Mouse (Mus musculus): Measurements from ENCODE around the gene Zfp729a. TPM values are rescaled to one million over a fixed set of nuclear protein-coding genes. Genes with fewer than 3 reads are reported as not detected.

The Zfp729a gene
- polyA plus RNA-seq, 1 experiment from 2014 or later, result 2.8 TPM

Other genes starting within 250 kb of the Zfp729a start
- gene Zfp429, start 238.0 kb downstream of the Zfp729a start, polyA plus RNA-seq (2015; fragmentation: Nextera tagmentation; extraction: Ambion mirVana), result 6.1 and 7.2 TPM in 2 replicates
- gene Zfp459, start 216.4 kb downstream of the Zfp729a start, polyA plus RNA-seq (2015; fragmentation: Nextera tagmentation; extraction: Ambion mirVana), result 1.2 and 1.6 TPM in 2 replicates
- 10.1 and 10.7 TPM in 2 replicates for gene Zfp874a, start 186.2 kb downstream of the Zfp729a start, polyA plus RNA-seq (2015; fragmentation: Nextera tagmentation; extraction: Ambion mirVana)
- 2.7 and 3.2 TPM in 2 replicates for gene Zfp874b, start 153.5 kb downstream of the Zfp729a start, polyA plus RNA-seq (2015; fragmentation: Nextera tagmentation; extraction: Ambion mirVana)
- 14.4 and 15.6 TPM in 2 replicates for gene Zfp58, start 137.2 kb downstream of the Zfp729a start, polyA plus RNA-seq (2015; fragmentation: Nextera tagmentation; extraction: Ambion mirVana)
- gene Gm26965, start 111.6 kb downstream of the Zfp729a start, polyA plus RNA-seq (2015; fragmentation: Nextera tagmentation; extraction: Ambion mirVana), result not detected in 2 replicates
- gene Zfp87, start 111.6 kb downstream of the Zfp729a start, polyA plus RNA-seq (2015; fragmentation: Nextera tagmentation; extraction: Ambion mirVana), result 24.6 TPM in 2 replicates
- gene Zfp748, start 84.0 kb downstream of the Zfp729a start, polyA plus RNA-seq (2015; fragmentation: Nextera tagmentation; extraction: Ambion mirVana), result 10.5 and 11.8 TPM in 2 replicates
- gene Zfp729b, start 28.1 kb downstream of the Zfp729a start, polyA plus RNA-seq (2015; fragmentation: Nextera tagmentation; extraction: Ambion mirVana), result 4.0 and 4.1 TPM in 2 replicates
- gene Gm49345, start within 50 bp of the Zfp729a start, polyA plus RNA-seq (2015; fragmentation: Nextera tagmentation; extraction: Ambion mirVana), result not detected in 2 replicates
- 12.5 and 12.8 TPM in 2 replicates for gene Zfp738, start 49.3 kb upstream of the Zfp729a start, polyA plus RNA-seq (2015; fragmentation: Nextera tagmentation; extraction: Ambion mirVana)
- gene Zfp65, start 91.4 kb upstream of the Zfp729a start, polyA plus RNA-seq (2015; fragmentation: Nextera tagmentation; extraction: Ambion mirVana), result 6.1 and 7.0 TPM in 2 replicates
- 4.4 and 4.9 TPM in 2 replicates for gene Zfp85, start 117.4 kb upstream of the Zfp729a start, polyA plus RNA-seq (2015; fragmentation: Nextera tagmentation; extraction: Ambion mirVana)
- gene Zfp493, start 141.9 kb upstream of the Zfp729a start, polyA plus RNA-seq (2015; fragmentation: Nextera tagmentation; extraction: Ambion mirVana), result 1.8 and 3.0 TPM in 2 replicates
- 7.2 and 8.3 TPM in 2 replicates for gene Zfp273, start 175.9 kb upstream of the Zfp729a start, polyA plus RNA-seq (2015; fragmentation: Nextera tagmentation; extraction: Ambion mirVana)
- gene Gm10037, start 193.3 kb upstream of the Zfp729a start, polyA plus RNA-seq (2015; fragmentation: Nextera tagmentation; extraction: Ambion mirVana), result 3.3 and 4.7 TPM in 2 replicates
- gene BC048507, start 225.5 kb upstream of the Zfp729a start, polyA plus RNA-seq (2015; fragmentation: Nextera tagmentation; extraction: Ambion mirVana), result not detected in 2 replicates

All from embryonic facial prominence, embryonic 15.5 days (tissue).